Mouse (Mus musculus) MN1 (cell line): Measurements from ENCODE around the gene Fam151b.

Experiments used
- DNase-seq: peaks from one replicate; pipeline ENCODE4 v3.0.0-alpha.2; 2016; ENCODE audit warnings: low spot score

Fam151b gene

DNA sequence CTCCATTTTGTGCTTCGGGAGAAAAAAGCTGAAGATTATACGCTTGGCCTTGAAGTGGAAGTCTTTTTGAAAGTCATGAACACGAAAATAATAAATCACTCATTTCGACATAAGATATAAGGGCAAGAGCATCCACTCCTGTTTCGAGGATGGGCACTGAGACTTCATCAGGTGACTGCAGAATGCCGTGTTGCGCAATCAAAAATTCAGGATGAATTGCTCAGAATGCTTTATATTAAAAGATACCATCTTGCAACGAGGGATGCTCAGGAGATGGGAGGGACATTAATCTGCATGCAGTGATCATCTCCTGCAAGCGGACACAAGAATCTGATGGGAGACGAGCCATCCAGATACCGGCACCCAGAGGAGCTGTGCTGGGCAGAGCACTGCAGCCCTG is 64.2 kb downstream of the Fam151b start:
- no peak for DNase-seq

- DNase-seq = no peak
Observed at GRCm38 (mm10) chr13:92410486-92410885, 73.3 kb downstream of the Fam151b start.

DNA sequence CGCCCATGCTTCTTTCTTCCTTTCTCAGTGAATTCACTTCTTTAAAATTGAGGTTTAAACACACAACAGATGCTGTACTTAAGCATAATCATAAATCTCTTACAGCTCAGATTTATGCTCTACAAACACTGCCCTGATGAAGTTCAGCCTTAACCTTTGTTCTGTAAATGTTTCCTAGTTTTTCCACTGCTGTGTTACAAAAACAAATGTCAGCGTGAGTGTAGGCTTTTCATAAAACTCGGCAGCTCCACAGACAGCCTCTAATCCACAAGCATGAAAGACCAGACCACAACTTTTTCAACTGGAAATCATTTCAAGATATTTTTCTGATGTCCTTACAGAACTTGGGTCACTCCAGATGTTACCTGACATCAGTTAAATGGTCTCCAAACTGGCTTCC is 80.3 kb downstream of the Fam151b start:
- no peak for DNase-seq

DNA sequence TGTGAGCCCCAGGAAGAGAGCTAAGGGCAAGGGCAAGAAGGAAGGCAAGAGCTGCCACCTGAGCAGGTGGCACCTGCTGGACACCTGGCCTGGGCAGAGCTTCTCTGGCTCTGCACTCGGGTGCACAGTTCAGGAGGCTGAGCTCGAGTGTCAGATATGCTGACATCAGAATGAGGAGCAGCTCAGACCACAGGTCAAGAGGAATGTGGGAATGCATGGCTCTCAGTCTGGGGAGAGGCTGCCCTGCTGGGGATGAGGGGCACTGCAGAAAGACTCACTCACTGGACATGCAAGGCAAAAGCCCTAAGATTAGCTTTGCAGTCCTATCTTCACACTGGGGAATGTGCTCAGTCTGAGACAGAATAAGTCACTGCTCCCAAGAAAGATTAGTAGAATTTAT is 81.8 kb downstream of the Fam151b start:
- no peak for DNase-seq
